Mouse (Mus musculus) olfactory bulb, adult 2 months (tissue): Measurements from ENCODE around the gene Gm45753.

ENCODE experiments used
- CTCF ChIP-seq: fragments of 200-500 bp; IDR thresholded peaks from 2 replicates; pipeline ENCODE4 v1.5.1; 2012; ENCODE audit warnings: low read depth, mild to moderate bottlenecking, low read length, moderate library complexity; ENCODE audit not compliant: insufficient read depth
- POLR2A ChIP-seq: fragments of 200-500 bp; IDR thresholded peaks from 2 replicates; pipeline ENCODE4 v1.6.1; 2012; ENCODE audit warnings: mild to moderate bottlenecking, low read depth, low read length, moderate library complexity; ENCODE audit not compliant: insufficient read depth

- no peak for TF ChIP-seq CTCF
- TF ChIP-seq POLR2A = no peak
Observed at GRCm38 (mm10) chr8:45291790-45292189, 16.5 kb downstream of the Gm45753 start.
